Mouse (Mus musculus): ENCODE measurements around the gene Trim27. TPM values are rescaled to one million over a fixed set of nuclear protein-coding genes. Genes with fewer than 3 reads are reported as not detected.

The Trim27 gene
- polyA plus RNA-seq, 1 experiment from 2014 or later, result 130 TPM

- Histone ChIP-seq H3K4me1 (ENCODE audit: insufficient read depth, low read length) (peaks cover 26% of the 10 kb centered on the region), H3K4me3 (ENCODE audit: low read length) (peak overlapping the region; percentile 99), H3K9me3 (ENCODE audit: low read length) (no peaks in the 10 kb centered on the region), H3K4me2 (replicated peaks; ENCODE audit: low read depth, low read length) (peak overlapping the region; percentile 72), H3K27me3 (ENCODE audit: insufficient read depth, low read length) (no peaks in the 10 kb centered on the region), H3K9ac (replicated peaks; ENCODE audit: low read length) (peak overlapping the region; percentile 96), H3K27ac (ENCODE audit: low read length) (peak overlapping the region; percentile 98), H3K36me3 (ENCODE audit: insufficient read depth, low read length) (peaks cover 36% of the 10 kb centered on the region)
- ATAC-seq (ENCODE audit: low FRiP score, low TSS enrichment), result peak; percentile 60
- under 1% methylated on average over 70 of the region's 71 CpGs for WGBS
These were observed 1.6 kb downstream of the Trim27 start for GRCm38 (mm10) chr13:21180551-21181530.

GRCm38 (mm10) chr13:21181996-21182395 lies 2.8 kb downstream of the Trim27 start:
- no peak overlapping the region for H3K27ac ChIP-seq (ENCODE audit: low read length)
- H3K9me3 ChIP-seq (ENCODE audit: low read length), result no peaks in the 10 kb centered on the region
- H3K4me3 ChIP-seq (ENCODE audit: low read length), result peak overlapping the region; percentile 99
- H3K27me3 ChIP-seq (ENCODE audit: insufficient read depth, low read length), result no peaks in the 10 kb centered on the region
- peaks cover 45% of the 10 kb centered on the region for H3K36me3 ChIP-seq (ENCODE audit: insufficient read depth, low read length)
- H3K4me1 ChIP-seq (ENCODE audit: insufficient read depth, low read length), result peaks cover 26% of the 10 kb centered on the region
- peak overlapping the region; percentile 58 for H3K9ac ChIP-seq (replicated peaks; ENCODE audit: low read length)
- H3K4me2 ChIP-seq (replicated peaks; ENCODE audit: low read depth, low read length), result peak overlapping the region; percentile 72
- ATAC-seq (ENCODE audit: low FRiP score, low TSS enrichment), result no peak
- WGBS, result 72% methylated on average over 7 of the region's 7 CpGs

DNA sequence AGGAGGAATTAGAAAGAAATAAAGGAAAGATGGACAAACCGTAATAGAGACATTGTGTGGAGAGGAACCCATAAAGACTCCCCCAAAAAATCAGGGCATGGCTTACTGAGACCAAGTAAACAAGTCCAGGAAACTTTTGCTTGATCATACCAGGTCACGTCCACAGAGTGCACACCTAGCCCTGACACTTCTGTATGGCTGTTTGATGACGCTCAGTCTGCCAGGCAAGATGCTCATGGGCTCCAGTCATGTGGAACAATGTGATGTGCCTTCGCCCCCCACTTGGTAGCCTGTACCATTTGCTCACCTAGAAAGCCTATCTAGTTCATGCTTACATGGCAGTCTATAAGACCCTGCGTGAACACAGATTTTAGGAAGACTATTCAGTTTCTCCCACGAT lies 3.8 kb downstream of the Trim27 start:
- H3K9me3 ChIP-seq (ENCODE audit: low read length), result no peaks in the 10 kb centered on the region
- H3K9ac ChIP-seq (replicated peaks; ENCODE audit: low read length), result no peak overlapping the region
- no peak overlapping the region for H3K4me2 ChIP-seq (replicated peaks; ENCODE audit: low read depth, low read length)
- H3K27ac ChIP-seq (ENCODE audit: low read length), result no peak overlapping the region
- no peak overlapping the region for H3K4me3 ChIP-seq (ENCODE audit: low read length)
- ATAC-seq (ENCODE audit: low FRiP score, low TSS enrichment), result no peak
- peaks cover 26% of the 10 kb centered on the region for H3K4me1 ChIP-seq (ENCODE audit: insufficient read depth, low read length)
- no peaks in the 10 kb centered on the region for H3K27me3 ChIP-seq (ENCODE audit: insufficient read depth, low read length)
- 87% methylated on average over 6 of the region's 6 CpGs for WGBS
- peaks cover 56% of the 10 kb centered on the region for H3K36me3 ChIP-seq (ENCODE audit: insufficient read depth, low read length)

- Histone ChIP-seq H3K4me3 (ENCODE audit: low read length) (no peak overlapping the region), H3K9ac (replicated peaks; ENCODE audit: low read length) (no peak overlapping the region), H3K27me3 (ENCODE audit: insufficient read depth, low read length) (no peaks in the 10 kb centered on the region), H3K4me2 (replicated peaks; ENCODE audit: low read depth, low read length) (no peak overlapping the region), H3K27ac (ENCODE audit: low read length) (no peak overlapping the region), H3K4me1 (ENCODE audit: insufficient read depth, low read length) (peaks cover 24% of the 10 kb centered on the region), H3K9me3 (ENCODE audit: low read length) (no peaks in the 10 kb centered on the region), H3K36me3 (ENCODE audit: insufficient read depth, low read length) (peaks cover 62% of the 10 kb centered on the region)
- WGBS, result 93% methylated on average over 7 of the region's 7 CpGs
- no peak for ATAC-seq (ENCODE audit: low FRiP score, low TSS enrichment)
These were observed 4.4 kb downstream of the Trim27 start for GRCm38 (mm10) chr13:21183661-21184060.

DNA sequence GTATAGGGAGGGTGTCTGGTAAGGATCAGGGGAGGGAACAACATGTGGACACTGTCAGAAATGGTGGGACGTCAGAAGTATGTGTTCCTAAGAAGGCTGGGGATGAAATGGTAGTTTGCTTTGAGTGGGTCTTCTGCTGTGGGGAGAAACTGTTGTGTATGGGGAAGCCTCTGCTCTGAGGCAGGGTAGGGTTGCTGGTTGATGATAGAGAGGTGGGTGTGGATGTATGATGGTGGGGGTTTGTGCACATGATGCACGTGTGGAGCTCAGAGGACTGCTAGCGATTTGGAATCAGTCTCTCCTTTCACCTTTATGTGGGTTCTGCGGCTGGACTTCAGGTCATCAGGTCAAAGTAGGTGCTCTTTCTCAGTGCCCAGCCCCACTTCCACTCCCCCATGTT lies 6.3 kb downstream of the Trim27 start:
- Histone ChIP-seq H3K4me1 (ENCODE audit: insufficient read depth, low read length) (peaks cover 18% of the 10 kb centered on the region), H3K36me3 (ENCODE audit: insufficient read depth, low read length) (peaks cover 77% of the 10 kb centered on the region), H3K9me3 (ENCODE audit: low read length) (no peaks in the 10 kb centered on the region), H3K27ac (ENCODE audit: low read length) (no peak overlapping the region), H3K4me2 (replicated peaks; ENCODE audit: low read depth, low read length) (no peak overlapping the region), H3K4me3 (ENCODE audit: low read length) (no peak overlapping the region), H3K9ac (replicated peaks; ENCODE audit: low read length) (no peak overlapping the region), H3K27me3 (ENCODE audit: insufficient read depth, low read length) (no peaks in the 10 kb centered on the region)
- WGBS, result 75% methylated on average over 4 of the region's 4 CpGs
- ATAC-seq (ENCODE audit: low FRiP score, low TSS enrichment), result no peak

GRCm38 (mm10) chr13:21195406-21196228 lies 16.4 kb downstream of the Trim27 start:
- Histone ChIP-seq H3K36me3 (ENCODE audit: insufficient read depth, low read length) (peaks cover 34% of the 10 kb centered on the region), H3K4me1 (ENCODE audit: insufficient read depth, low read length) (no peaks in the 10 kb centered on the region), H3K9me3 (ENCODE audit: low read length) (no peaks in the 10 kb centered on the region), H3K9ac (replicated peaks; ENCODE audit: low read length) (no peak overlapping the region), H3K4me3 (ENCODE audit: low read length) (no peak overlapping the region), H3K4me2 (replicated peaks; ENCODE audit: low read depth, low read length) (no peak overlapping the region), H3K27me3 (ENCODE audit: insufficient read depth, low read length) (no peaks in the 10 kb centered on the region), H3K27ac (ENCODE audit: low read length) (no peak overlapping the region)
- 68% methylated on average over 10 of the region's 10 CpGs for WGBS
- no peak for ATAC-seq (ENCODE audit: low FRiP score, low TSS enrichment)

GRCm38 (mm10) chr13:21197721-21198120 lies 18.5 kb downstream of the Trim27 start:
- 81% methylated on average over 5 of the region's 5 CpGs for WGBS
- H3K27ac ChIP-seq (ENCODE audit: low read length), result no peak overlapping the region
- no peak overlapping the region for H3K4me2 ChIP-seq (replicated peaks; ENCODE audit: low read depth, low read length)
- no peak for ATAC-seq (ENCODE audit: low FRiP score, low TSS enrichment)
- no peaks in the 10 kb centered on the region for H3K4me1 ChIP-seq (ENCODE audit: insufficient read depth, low read length)
- H3K36me3 ChIP-seq (ENCODE audit: insufficient read depth, low read length), result peaks cover 15% of the 10 kb centered on the region
- no peaks in the 10 kb centered on the region for H3K27me3 ChIP-seq (ENCODE audit: insufficient read depth, low read length)
- no peak overlapping the region for H3K4me3 ChIP-seq (ENCODE audit: low read length)
- no peaks in the 10 kb centered on the region for H3K9me3 ChIP-seq (ENCODE audit: low read length)
- no peak overlapping the region for H3K9ac ChIP-seq (replicated peaks; ENCODE audit: low read length)

DNA sequence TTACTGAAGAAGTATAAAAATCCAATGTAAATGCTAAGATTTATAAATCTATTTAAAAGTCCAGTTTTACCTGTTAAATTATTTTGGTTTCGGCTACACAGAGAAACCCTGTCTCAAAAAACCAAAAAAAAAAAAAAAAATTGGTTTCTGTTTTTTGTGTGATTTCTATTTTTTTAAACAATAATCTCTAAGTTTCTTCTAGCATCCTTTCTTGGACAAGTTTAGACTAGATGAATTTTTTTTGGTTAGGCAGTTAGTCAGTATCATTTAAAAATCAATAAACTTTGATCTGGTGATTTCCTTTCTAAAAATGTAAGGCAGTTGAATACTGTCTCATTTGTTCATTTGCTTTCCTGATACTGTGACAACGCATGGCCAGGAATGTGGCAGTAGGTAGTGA lies 19.1 kb downstream of the Trim27 start:
- no peak for ATAC-seq (ENCODE audit: low FRiP score, low TSS enrichment)
- 82% methylated on average over 2 of the region's 2 CpGs for WGBS
- Histone ChIP-seq H3K27me3 (ENCODE audit: insufficient read depth, low read length) (no peaks in the 10 kb centered on the region), H3K27ac (ENCODE audit: low read length) (no peak overlapping the region), H3K36me3 (ENCODE audit: insufficient read depth, low read length) (peaks cover 9% of the 10 kb centered on the region; the same call in 1 of the 2 replicates), H3K9me3 (ENCODE audit: low read length) (no peaks in the 10 kb centered on the region), H3K4me2 (replicated peaks; ENCODE audit: low read depth, low read length) (no peak overlapping the region), H3K4me1 (ENCODE audit: insufficient read depth, low read length) (no peaks in the 10 kb centered on the region), H3K9ac (replicated peaks; ENCODE audit: low read length) (no peak overlapping the region), H3K4me3 (ENCODE audit: low read length) (no peak overlapping the region)

DNA sequence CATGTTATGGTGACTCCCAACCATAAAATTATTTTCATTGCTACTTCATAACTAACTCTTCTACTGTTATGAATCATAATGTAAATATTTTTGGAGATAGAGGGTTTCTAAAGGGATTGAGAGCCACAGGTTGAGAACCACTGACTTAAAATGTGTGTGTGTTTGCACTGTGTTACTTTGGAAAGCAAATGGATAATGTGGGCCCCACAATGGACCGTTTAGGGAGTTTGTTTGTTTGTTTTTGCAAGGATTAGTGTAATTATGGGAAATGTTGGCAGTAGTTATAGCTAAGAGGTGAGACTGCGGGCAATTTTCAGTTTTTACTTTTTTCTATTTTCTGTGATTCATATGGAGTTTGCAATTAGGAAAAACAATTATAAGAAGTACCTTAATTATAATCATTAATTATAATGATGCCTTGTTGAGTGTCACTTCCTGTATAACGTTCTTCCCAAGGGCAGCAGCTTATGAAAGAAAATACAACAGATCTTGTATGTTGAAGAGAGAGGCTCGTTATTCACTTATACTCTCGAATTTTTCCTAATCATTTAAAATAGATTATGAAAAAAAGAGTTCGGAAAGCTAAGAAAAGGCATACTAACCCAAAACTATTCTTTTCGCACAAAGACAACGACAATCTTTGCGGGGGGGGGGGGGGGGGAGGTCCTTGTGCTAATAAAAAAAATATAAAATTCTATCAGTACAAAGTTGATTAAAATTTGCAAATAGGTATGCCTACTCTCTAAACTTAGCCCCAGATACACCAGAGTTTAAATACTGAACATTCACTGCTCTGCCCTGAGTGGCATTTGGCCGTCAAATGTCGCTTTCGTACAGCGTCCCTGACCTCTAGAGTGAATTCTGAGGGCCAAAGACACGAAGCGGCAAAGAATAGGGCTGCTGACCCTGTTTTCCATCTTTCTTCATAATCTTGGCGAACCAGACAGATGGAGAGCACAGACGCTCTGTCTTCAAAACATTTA lies 20.1 kb downstream of the Trim27 start:
- 5% methylated on average over 16 of the region's 17 CpGs for WGBS
- peak overlapping the region; percentile 56 for H3K4me2 ChIP-seq (replicated peaks; ENCODE audit: low read depth, low read length)
- H3K9ac ChIP-seq (replicated peaks; ENCODE audit: low read length), result peak overlapping the region; percentile 64
- peaks cover 8% of the 10 kb centered on the region; the same call in 1 of the 2 replicates for H3K36me3 ChIP-seq (ENCODE audit: insufficient read depth, low read length)
- H3K27ac ChIP-seq (ENCODE audit: low read length), result peak overlapping the region; percentile 73
- no peaks in the 10 kb centered on the region for H3K27me3 ChIP-seq (ENCODE audit: insufficient read depth, low read length)
- peak; percentile 61; the same call in 1 of the 2 replicates for ATAC-seq (ENCODE audit: low FRiP score, low TSS enrichment)
- no peaks in the 10 kb centered on the region for H3K4me1 ChIP-seq (ENCODE audit: insufficient read depth, low read length)
- peak overlapping the region; percentile 77 for H3K4me3 ChIP-seq (ENCODE audit: low read length)
- H3K9me3 ChIP-seq (ENCODE audit: low read length), result 0 out of 2 replicates have a peak, but pooled peaks cover 2% of the 10 kb centered on the region

Data from kidney, embryonic 16.5 days (tissue).